Mouse (Mus musculus): ENCODE results near the gene Pgbd1.
"Not testable (repeated sequence)": the region's sequence is repeated elsewhere in the genome, so short reads cannot be mapped to it uniquely, and the experiment has no call there.

The Pgbd1 gene

GRCm38 (mm10) chr13:21415266-21415665 is 25.6 kb downstream of the Pgbd1 start:
- peak; percentile 52 for DNase-seq

- DNase-seq, result peak; percentile 68
Observed at GRCm38 (mm10) chr13:21414231-21415212, 26.3 kb downstream of the Pgbd1 start.

- no peak for DNase-seq
Observed at GRCm38 (mm10) chr13:21408805-21409459, 31.9 kb downstream of the Pgbd1 start.

DNA sequence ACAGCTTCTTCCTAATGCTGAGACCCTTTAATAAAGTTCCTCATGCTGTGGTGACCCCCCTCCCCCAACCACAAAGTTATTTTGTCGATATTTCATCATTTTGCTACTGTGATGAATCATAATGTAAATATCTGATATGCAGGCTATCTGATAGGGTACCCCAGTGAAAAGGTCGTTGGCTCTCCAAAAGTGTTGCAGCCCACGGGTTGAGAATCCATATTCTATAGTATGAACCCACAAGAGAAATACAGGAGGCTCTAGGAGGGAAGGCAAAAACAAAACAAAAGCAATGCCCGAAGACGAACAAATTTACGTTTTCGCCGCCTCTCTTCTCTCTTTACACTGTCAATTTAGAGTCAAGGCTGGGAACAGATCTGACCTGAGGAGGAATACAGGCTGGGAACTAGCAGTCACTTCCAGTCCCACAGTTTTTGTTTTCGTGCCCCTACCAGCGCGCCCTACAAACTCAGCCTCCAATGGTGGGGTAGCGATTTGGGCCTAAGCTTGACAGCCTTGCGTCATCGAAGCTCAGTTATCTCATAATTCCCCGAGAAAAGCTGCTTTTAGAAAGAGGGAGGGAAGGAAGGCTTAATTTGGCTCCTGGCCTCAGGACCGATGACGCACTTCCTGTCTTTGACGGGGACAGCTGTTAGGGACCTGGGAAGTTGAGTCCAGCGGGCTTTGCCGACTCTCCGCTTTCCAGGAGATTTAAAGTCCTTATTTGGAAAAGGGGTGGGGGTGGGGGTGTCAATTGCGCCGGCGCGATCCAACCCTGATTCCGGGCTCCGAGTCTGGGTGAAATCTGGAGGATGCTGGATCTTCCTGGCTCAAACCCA is 32.7 kb downstream of the Pgbd1 start:
- DNase-seq, result peak; percentile 77

DNA sequence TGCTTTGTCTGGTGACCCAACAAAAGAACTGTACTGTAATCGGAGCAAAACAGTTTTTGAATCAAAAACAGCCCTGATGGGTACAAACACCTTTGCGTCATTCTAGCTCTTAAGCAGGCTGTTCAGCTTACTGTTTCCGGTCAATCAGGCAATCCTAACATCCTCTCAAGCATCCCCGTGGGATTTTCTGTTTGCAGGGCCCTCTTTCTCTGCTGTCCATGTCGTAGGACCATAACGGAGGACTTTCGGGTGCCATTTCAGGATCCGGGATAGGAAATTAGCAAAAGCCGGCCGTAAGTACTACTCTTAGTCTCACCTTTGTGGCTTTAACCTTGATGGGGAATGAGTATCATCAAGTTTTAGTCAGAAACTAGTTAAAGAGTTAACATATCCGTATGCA is 33.5 kb downstream of the Pgbd1 start:
- DNase-seq, result no peak

GRCm38 (mm10) chr13:21402848-21403247 is 38.0 kb downstream of the Pgbd1 start:
- no peak for DNase-seq

- DNase-seq, result peak; percentile 89
Observed at GRCm38 (mm10) chr13:21402287-21402846, 38.5 kb downstream of the Pgbd1 start, which contains the start of gene Zkscan3. Zkscan3 (minus strand) TSS chr13:21402755.

DNA sequence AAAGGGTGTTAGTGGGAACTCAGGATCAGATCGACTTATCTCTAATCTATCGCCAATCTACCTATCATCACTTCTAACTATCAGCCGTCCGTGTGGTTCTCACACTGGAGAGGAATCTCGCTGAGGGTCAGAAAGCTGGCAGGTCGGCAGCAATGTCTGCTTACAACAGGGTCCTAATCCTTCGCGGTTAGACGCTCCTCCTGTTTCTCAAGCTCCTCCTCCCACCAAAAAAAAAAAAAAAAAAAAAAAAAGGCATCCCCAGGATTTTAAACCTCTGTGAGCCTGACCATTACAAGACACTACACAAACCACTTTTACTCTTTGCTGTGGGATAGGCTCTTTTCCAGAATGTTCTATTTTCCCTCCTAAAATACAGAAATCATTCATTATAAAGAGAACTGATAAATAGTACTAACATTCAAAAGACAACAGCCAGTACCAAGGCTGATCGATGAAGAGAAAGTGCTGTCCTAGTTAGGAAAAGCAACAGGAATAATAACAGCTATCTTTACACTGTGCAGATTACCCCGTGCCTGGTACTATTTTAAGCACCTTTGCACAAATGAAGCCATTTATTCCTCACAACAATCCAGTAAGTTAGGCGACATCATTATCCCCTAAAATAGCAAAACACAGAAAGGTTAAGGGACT is 39.1 kb downstream of the Pgbd1 start:
- DNase-seq, result no peak

GRCm38 (mm10) chr13:21401166-21401565 is 39.7 kb downstream of the Pgbd1 start:
- DNase-seq, result no peak

DNA sequence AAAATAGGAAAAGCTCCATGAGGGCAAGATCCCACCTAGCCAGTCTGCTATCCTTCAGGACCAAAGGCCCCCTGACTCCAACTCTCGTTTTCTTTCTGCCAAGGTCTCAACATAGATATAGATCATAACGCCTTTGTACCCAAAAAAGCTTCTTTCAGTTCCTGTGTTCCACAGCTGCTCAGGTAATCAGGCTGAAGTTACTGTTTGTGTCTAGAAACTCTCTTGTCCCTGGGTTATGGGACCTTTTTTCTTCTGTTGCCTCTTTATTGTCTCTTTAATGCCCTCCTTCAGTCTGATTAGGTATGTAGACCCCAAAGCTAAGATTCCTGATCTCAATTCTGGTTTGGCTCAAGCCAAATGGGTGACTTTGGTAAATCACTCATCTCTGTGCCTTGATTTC is 43.4 kb downstream of the Pgbd1 start:
- DNase-seq, result no peak

DNA sequence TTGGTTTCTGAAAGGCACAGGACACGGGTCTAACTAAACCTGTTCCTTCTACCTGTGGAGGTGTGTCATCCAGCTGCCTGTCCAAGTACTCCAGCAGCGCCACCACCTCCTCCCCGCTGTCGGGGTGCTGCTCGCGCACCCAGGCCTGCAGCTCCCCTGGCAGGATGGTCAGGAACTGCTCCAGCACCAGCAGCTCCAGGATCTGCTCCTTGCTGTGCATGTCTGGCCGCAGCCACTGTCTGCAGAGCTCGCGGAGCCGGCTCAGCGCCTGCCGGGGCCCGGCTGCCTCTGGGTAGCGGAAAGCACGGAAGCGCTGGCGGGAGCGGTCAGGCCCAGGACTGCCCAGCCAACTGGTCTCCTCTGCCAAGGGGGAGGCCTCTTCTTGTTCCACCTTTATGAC is 44.8 kb downstream of the Pgbd1 start:
- not testable (repeated sequence) for DNase-seq

- no peak for DNase-seq
Observed at GRCm38 (mm10) chr13:21395623-21396022, 45.2 kb downstream of the Pgbd1 start.

DNA sequence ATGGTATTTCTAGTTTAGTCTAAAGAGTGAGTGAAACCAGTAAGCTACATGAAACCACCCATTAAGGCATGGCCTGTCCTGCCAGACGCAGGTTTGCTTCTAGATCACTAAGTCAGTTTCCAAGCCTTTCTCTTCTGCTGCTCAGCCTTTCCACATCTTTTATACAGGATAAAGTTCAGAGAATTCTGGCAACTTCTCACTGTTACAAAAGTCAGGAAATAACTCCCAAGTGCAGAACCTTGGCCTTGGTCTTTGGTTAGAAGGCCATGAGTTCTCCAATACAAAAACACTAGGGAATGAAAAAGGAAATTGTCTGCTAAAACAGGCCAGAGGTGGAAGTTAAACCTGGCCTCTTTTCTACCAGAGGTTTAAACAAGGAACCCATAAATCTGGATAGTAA is 45.6 kb downstream of the Pgbd1 start:
- no peak for DNase-seq

DNA sequence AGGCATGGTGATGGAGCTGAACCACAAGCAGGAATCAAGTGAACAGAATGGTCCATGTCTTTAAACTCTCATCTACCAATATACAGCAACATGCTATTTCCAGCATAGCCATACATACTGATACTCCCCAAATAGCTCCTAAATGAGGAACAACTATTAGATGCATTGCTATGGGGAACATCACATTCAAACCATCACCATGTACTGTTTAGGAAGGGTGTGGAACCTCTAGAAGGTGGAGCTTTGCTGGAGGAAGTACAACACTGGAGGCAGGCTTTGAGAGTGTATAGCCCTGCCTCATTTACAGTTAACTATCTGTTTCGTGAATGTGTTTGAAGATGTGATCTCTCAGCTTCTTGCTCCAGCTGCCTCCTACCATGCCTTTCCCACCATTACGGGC is 63.1 kb downstream of the Pgbd1 start:
- DNase-seq, result no peak

GRCm38 (mm10) chr13:21372700-21373099 is 68.2 kb downstream of the Pgbd1 start:
- no peak for DNase-seq

All from liver (tissue).